In genomic region chr14:25604395-25605142, GRCm38 (mm10) we compare ENCODE assay signal across 12 mouse cellular contexts.
DNase-seq lines count a peak whose midpoint lies in the region; ATAC-seq lines count a peak whose summit lies in the region.
"Had no signal": no experiment of that assay in that cellular context is flagged by ENCODE, and none has a peak within 500 bp of the region (broad histone marks: within the 10 kb centered on the region; RNA-seq: fewer than 3 reads in every experiment).

No protein-coding gene starts in this region.

- intact Hi-C loops in heart, postnatal 10 days (cut with DNase I) = loop anchor here (2.0 to 5.0 kb wide), 2 partner anchors 16 to 88 kb away; partner anchors contain the start of gene Ppif

- WGBS in heart, embryonic 11.5 days (ENCODE audit: insufficient replicate concordance) = 8% methylated on average over 18 of the region's 18 CpGs
- WGBS in limb, embryonic 10.5 days = 6% methylated on average over 17 of the region's 18 CpGs

- no peaks in the 10 kb centered on the region for H3K9me3 ChIP-seq in heart, embryonic 11.5 days (replicated peaks; ENCODE audit: control insufficient read depth, low read length)
- H3K9me3 ChIP-seq in limb, embryonic 10.5 days (replicated peaks) = no peaks in the 10 kb centered on the region
- H3K9me3 ChIP-seq: liver, embryonic 13.5 days had no signal

- H3K4me1 ChIP-seq in heart, embryonic 11.5 days (ENCODE audit: control insufficient read depth, insufficient read depth, low read length) = peaks cover 70% of the 10 kb centered on the region
- H3K4me1 ChIP-seq in limb, embryonic 10.5 days = peaks cover 92% of the 10 kb centered on the region

- ATAC-seq in heart, embryonic 11.5 days (replicated peaks; ENCODE audit: insufficient number of reproducible peaks, low FRiP score, low TSS enrichment) = no peak
- ATAC-seq: activated CD4-positive, CD25-positive, alpha-beta regulatory T cell, adult 4 months had no signal

- no peaks in the 10 kb centered on the region for H3K27me3 ChIP-seq in heart, embryonic 11.5 days (ENCODE audit: control insufficient read depth, insufficient read depth, low read length)
- H3K27me3 ChIP-seq in limb, embryonic 10.5 days (ENCODE audit: low read depth, poor library complexity, severe bottlenecking) = no peaks in the 10 kb centered on the region

- H3K27ac ChIP-seq in heart, embryonic 11.5 days (ENCODE audit: low read depth, low read length) = no peak overlapping the region
- peak overlapping the region; percentile 61; the same call in 1 of the 2 replicates for H3K27ac ChIP-seq in limb, embryonic 10.5 days
- H3K27ac ChIP-seq: layer of hippocampus, adult 2 months; liver, embryonic 13.5 days had no signal

- no peak overlapping the region for H3K4me3 ChIP-seq in heart, embryonic 11.5 days (ENCODE audit: low read depth, low read length)
- H3K4me3 ChIP-seq in limb, embryonic 10.5 days = no peak overlapping the region
- H3K4me3 ChIP-seq: layer of hippocampus, adult 2 months; liver, embryonic 13.5 days had no signal

- no peak for DNase-seq in heart, postnatal 10 days
- peak; percentile 8 for DNase-seq in urinary bladder, postnatal 25 days (ENCODE audit: low spot score)
- DNase-seq in urinary bladder, postnatal 14 days (ENCODE audit: low spot score) = no peak
- no peak for DNase-seq in limb, embryonic 10.5 days (ENCODE audit: low spot score)
- DNase-seq in cerebellum, adult 18-20 months = no peak
- no peak for DNase-seq in ovary, adult 18-20 months (ENCODE audit: low spot score)
- no peak for DNase-seq in cerebellum, postnatal 4 days (ENCODE audit: low spot score in 2 of 2)
- DNase-seq: liver, embryonic 13.5 days; right cerebral cortex, postnatal 4 days had no signal

- peak overlapping the region; percentile 32 for H3K4me2 ChIP-seq in heart, embryonic 11.5 days
- H3K4me2 ChIP-seq: liver, embryonic 13.5 days had no signal

- H3K9ac ChIP-seq in heart, embryonic 11.5 days (ENCODE audit: low read depth, low read length) = no peak overlapping the region
- H3K9ac ChIP-seq: liver, embryonic 13.5 days had no signal

- H3K36me3 ChIP-seq in heart, embryonic 11.5 days (ENCODE audit: control insufficient read depth, insufficient read depth, low read length) = no peaks in the 10 kb centered on the region
- H3K36me3 ChIP-seq in limb, embryonic 10.5 days = peaks cover 14% of the 10 kb centered on the region
